Mouse (Mus musculus): ENCODE measurements around the gene Lclat1. TPM values are rescaled to one million over a fixed set of nuclear protein-coding genes. Genes with fewer than 3 reads are reported as not detected.
"Not testable (repeated sequence)": the region's sequence is repeated elsewhere in the genome, so short reads cannot be mapped to it uniquely, and the experiment has no call there.

The Lclat1 gene
- total and polyA plus RNA-seq, 3 experiments = 9.6 to 10.5 TPM; not detected in 1

DNA sequence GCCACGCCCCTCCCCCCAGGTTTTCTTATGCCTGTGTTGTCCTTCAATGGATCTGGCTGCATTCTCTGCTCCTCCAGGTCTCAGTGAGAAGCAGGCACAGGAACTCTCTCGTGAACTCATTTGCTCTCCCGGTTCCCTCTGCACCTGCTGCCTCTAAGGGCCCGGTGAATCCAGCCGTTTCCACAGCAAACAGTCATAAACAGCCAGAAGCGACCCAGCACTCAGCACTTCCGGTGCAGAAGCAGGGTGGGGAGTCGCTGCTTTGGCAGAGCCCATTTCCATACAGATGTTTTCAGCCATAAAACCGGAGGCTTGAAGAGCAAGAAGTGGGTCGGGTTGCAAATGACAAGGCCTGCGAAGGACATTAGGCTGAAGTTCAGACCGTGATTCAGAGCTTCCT, 150.8 kb downstream of the Lclat1 start:
- Histone ChIP-seq H3K4me1 (ENCODE audit: control insufficient read depth in 1 of 2, insufficient read depth in 2 of 2, low read length in 2 of 2) (peaks cover 0 to 4% of the 10 kb centered on the region in 2 experiments; a peak in 1 of 4 replicates), H3K9ac (ENCODE audit: control insufficient read depth, low read depth, low read length, poor library complexity, severe bottlenecking) (no peak overlapping the region), H3K79me2 (ENCODE audit: control insufficient read depth, insufficient read depth, low read length, poor library complexity) (no peaks in the 10 kb centered on the region), H3K9me3 (replicated peaks; ENCODE audit: insufficient read depth, low read length) (no peaks in the 10 kb centered on the region), H3K36me3 (ENCODE audit: control insufficient read depth in 1 of 2, insufficient read depth in 2 of 2, low read length in 2 of 2) (peaks cover 0 to 3% of the 10 kb centered on the region in 2 experiments; a peak in 2 of 4 replicates), H3K4me3 (ENCODE audit: control insufficient read depth in 1 of 2, insufficient read depth in 1 of 2, low read depth in 2 of 2, low read length in 2 of 2) (no peak overlapping the region), H3K27me3 (ENCODE audit: control insufficient read depth in 1 of 2, insufficient read depth in 2 of 2, low read length in 2 of 2) (no peaks in the 10 kb centered on the region), H3K27ac (ENCODE audit: control insufficient read depth, low read depth, low read length) (no peak overlapping the region)
- TF ChIP-seq TAL1 (IDR thresholded peaks at IDR 0.05; ENCODE audit: low read length) = no peak
- TF ChIP-seq MAX (IDR thresholded peaks at IDR 0.05; ENCODE audit: low read length) = no peak
- TF ChIP-seq E2F4 (IDR thresholded peaks at IDR 0.05; ENCODE audit: borderline replicate concordance, low read depth, low read length) = no peak
- TF ChIP-seq ETS1 (IDR thresholded peaks at IDR 0.05; ENCODE audit: low read depth, low read length) = no peak
- TF ChIP-seq POLR2AphosphoS2 (IDR thresholded peaks at IDR 0.05; ENCODE audit: low read length) = no peak
- no peak for TF ChIP-seq NELFE (IDR thresholded peaks at IDR 0.05; ENCODE audit: low read depth, low read length)
- no peak for TF ChIP-seq SMC3 (IDR thresholded peaks at IDR 0.05; ENCODE audit: low read depth, low read length)
- TF ChIP-seq CHD1 (IDR thresholded peaks at IDR 0.05; ENCODE audit: low read depth, low read length) = no peak
- TF ChIP-seq CHD2 (IDR thresholded peaks at IDR 0.05; ENCODE audit: low read length) = no peak
- TF ChIP-seq ZNF384 (IDR thresholded peaks at IDR 0.05; ENCODE audit: low read depth, low read length) = no peak
- TF ChIP-seq EP300 (IDR thresholded peaks at IDR 0.05; ENCODE audit: low read depth in 1 of 2, low read length in 2 of 2) = no peak
- TF ChIP-seq ZC3H11A (IDR thresholded peaks at IDR 0.05; ENCODE audit: low read depth, low read length) = no peak
- no peak for TF ChIP-seq USF2 (IDR thresholded peaks at IDR 0.05; ENCODE audit: borderline replicate concordance in 1 of 2, insufficient read depth in 1 of 2, low read depth in 1 of 2, low read length in 2 of 2)
- TF ChIP-seq MXI1 (IDR thresholded peaks at IDR 0.05; ENCODE audit: low read depth, low read length) = no peak
- no peak for DNase-seq (ENCODE audit: low read depth, low spot score)

DNA sequence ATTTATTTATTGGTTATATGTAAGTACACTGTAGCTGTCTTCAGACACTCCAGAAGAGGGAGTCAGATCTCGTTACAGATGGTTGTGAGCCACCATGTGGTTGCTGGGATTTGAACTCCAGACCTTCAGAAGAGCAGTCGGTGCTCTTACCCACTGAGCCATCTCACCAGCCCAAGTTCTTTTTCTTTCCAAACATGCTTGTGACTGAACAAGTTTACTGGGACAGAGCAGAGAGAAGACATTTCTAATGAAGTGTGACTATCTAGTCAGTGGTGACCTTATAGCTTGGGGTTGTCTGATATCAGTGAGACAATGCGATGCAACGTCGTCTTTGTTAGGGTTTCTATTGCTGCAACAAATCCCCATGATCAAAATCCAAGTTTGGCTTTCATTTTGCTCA, 151.5 kb downstream of the Lclat1 start:
- not testable (repeated sequence) for DNase-seq (ENCODE audit: low read depth, low spot score); H3K79me2 ChIP-seq (ENCODE audit: control insufficient read depth, insufficient read depth, low read length, poor library complexity); H3K4me3 ChIP-seq (ENCODE audit: control insufficient read depth in 1 of 2, insufficient read depth in 1 of 2, low read depth in 2 of 2, low read length in 2 of 2); H3K9me3 ChIP-seq (replicated peaks; ENCODE audit: insufficient read depth, low read length); H3K27me3 ChIP-seq (ENCODE audit: control insufficient read depth in 1 of 2, insufficient read depth in 2 of 2, low read length in 2 of 2); H3K36me3 ChIP-seq (ENCODE audit: control insufficient read depth in 1 of 2, insufficient read depth in 2 of 2, low read length in 2 of 2); H3K9ac ChIP-seq (ENCODE audit: control insufficient read depth, low read depth, low read length, poor library complexity, severe bottlenecking); H3K4me1 ChIP-seq (ENCODE audit: control insufficient read depth in 1 of 2, insufficient read depth in 2 of 2, low read length in 2 of 2); H3K27ac ChIP-seq (ENCODE audit: control insufficient read depth, low read depth, low read length)
- TF ChIP-seq TBP (IDR thresholded peaks at IDR 0.05; ENCODE audit: low read depth, low read length) = peak; percentile 61; the same call in 1 of the 2 replicates

DNA sequence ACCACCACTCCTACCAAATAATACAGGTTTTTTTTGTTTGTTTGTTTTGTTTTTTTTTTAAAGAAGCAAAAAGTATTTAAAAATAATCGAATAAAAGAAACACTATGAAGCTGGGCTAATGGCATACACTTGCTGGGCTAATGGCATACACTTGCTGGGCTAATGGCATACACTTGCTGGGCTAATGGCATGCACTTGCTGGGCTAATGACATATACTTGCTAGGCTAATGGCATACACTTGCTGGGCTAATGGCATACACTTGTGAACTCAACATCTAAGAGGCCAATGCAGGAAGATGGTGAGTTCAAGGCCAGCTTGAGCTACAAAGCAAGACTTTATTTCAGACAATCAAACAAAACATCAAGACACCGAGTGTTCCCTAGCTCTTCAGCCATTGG, 154.8 kb downstream of the Lclat1 start:
- no peaks in the 10 kb centered on the region for H3K27me3 ChIP-seq (ENCODE audit: control insufficient read depth in 1 of 2, insufficient read depth in 2 of 2, low read length in 2 of 2)
- H3K36me3 ChIP-seq (ENCODE audit: control insufficient read depth in 1 of 2, insufficient read depth in 2 of 2, low read length in 2 of 2) = peaks cover 0 to 12% of the 10 kb centered on the region in 2 experiments; a peak in 2 of 4 replicates
- no peak overlapping the region for H3K9ac ChIP-seq (ENCODE audit: control insufficient read depth, low read depth, low read length, poor library complexity, severe bottlenecking)
- no peaks in the 10 kb centered on the region for H3K9me3 ChIP-seq (replicated peaks; ENCODE audit: insufficient read depth, low read length)
- H3K4me3 ChIP-seq (ENCODE audit: control insufficient read depth in 1 of 2, insufficient read depth in 1 of 2, low read depth in 2 of 2, low read length in 2 of 2) = no peak overlapping the region
- peaks cover 0 to 16% of the 10 kb centered on the region in 2 experiments; a peak in 2 of 4 replicates for H3K4me1 ChIP-seq (ENCODE audit: control insufficient read depth in 1 of 2, insufficient read depth in 2 of 2, low read length in 2 of 2)
- DNase-seq (ENCODE audit: low read depth, low spot score) = no peak
- TF ChIP-seq USF2 (IDR thresholded peaks at IDR 0.05; ENCODE audit: borderline replicate concordance in 1 of 2, insufficient read depth in 1 of 2, low read depth in 1 of 2, low read length in 2 of 2) (no peak), GABPA (IDR thresholded peaks at IDR 0.05; ENCODE audit: low read depth, low read length) (no peak), ZKSCAN1 (IDR thresholded peaks at IDR 0.05; ENCODE audit: low read depth, low read length) (peak; percentile 94)
- peak overlapping the region; percentile 25 for H3K27ac ChIP-seq (ENCODE audit: control insufficient read depth, low read depth, low read length)
- no peaks in the 10 kb centered on the region for H3K79me2 ChIP-seq (ENCODE audit: control insufficient read depth, insufficient read depth, low read length, poor library complexity)

All from MEL (cell line).